Mouse (Mus musculus) spleen, adult 2 months (tissue): ENCODE data around the gene Xpo4.

ENCODE experiments used
- CTCF ChIP-seq: fragments of 200-500 bp; IDR thresholded peaks from 2 replicates; pipeline ENCODE4 v1.5.1; 2011; ENCODE audit warnings: mild to moderate bottlenecking, inconsistent platforms; ENCODE audit not compliant: insufficient read depth, insufficient read length, insufficient replicate concordance; ENCODE audit errors: extremely low read depth
- POLR2A ChIP-seq: fragments of 200-500 bp; IDR thresholded peaks from 2 replicates; pipeline ENCODE4 v1.6.1; 2011; ENCODE audit warnings: low read depth, low read length, inconsistent platforms

DNA sequence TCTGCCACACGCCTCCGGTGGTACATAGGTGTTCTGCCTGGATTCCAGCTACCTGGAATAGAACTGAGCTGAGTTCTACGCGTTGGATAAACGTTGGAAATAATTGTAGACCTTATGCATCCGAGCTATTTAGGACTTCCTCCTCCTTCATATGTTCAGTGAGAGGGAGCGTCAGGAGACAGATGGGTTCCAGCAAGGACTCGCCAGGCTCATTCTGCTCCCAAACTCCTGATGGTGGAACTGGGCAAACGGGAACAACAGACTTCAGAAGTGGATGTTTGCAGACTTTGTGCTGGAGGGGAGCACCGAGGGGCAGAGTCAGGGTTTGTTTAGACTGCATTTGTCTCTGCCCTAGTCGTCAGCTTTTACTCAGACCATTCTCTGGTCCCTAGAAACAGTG, 124.5 kb downstream of the Xpo4 start:
- no peak for TF ChIP-seq CTCF
- TF ChIP-seq POLR2A: no peak
